Mouse (Mus musculus) left cerebral cortex, adult 8-10 months (tissue): ENCODE data around the gene Copz2. TPM values are rescaled to one million over a fixed set of nuclear protein-coding genes. Genes with fewer than 3 reads are reported as not detected.
A peak's percentile ranks its signal among the peaks of the same experiment; 100 is the strongest.

Experiments used
- DNase-seq, 2 experiments: peaks; one replicate each; pipeline ENCODE4 v3.0.0; 2022; ENCODE audit warnings: low spot score in 2 of 2
- microRNA-seq, 2 experiments: library from miRNA; unstranded; fragments of <30 nt; microRNA quantifications; one replicate each; pipeline ENCODE4 v1.2.0; 2022
- total RNA-seq, 4 experiments: library from RNA; stranded (reverse); gene quantifications; 2 replicates each; pipeline ENCODE4 v1.2.4; 2022

Gene Copz2
- total RNA-seq, 4 experiments from 2014 or later: 6.4 to 10.7 (median 6.8) TPM

DNA sequence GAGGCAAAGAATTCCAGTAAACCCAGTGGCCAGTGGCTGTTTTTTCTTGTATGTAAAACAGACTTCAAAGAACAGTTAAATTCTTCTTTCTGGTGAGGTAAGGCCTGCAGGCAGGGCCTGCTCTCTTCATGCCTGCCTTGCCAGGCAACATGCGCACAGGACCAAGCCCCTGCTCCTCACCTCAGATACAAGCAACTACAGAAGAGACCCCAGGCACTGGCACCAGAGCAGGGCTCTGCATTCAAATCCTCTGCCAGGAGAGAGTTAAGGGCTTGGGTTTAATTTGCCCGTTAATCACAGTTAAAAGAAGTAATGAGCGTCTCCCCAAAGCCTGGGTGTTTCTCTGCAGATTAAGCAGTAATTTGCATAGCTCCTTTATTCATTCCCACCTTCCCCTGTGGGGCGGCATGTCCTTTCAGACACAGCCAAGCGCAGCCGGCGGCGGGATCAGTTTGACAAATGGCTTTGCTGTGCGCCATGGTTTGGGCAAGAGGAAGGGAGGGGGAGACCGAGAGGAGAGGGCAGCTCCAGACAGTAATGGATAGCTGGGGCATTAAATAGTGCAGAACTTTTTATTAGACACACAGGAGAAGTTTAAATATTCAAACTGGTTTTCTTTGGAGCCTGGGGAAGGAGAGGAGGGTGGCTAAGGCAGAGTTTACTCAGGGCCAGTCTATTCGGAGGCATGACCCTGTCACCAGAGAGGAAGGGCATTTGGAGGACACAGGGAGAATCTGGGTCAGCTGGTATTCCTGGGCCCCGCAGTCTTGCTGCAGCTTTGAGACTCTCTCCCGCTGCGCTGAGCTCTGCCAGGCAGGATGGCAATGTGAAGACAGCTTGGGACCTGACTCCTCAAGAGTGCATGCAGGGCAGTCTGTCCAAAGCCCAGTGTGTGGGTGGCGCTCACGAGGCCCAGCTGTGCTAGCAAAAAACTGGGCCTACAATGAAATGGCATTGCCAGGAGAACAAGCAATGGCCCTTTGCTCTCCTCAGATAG is 53.3 kb downstream of the Copz2 start:
- no peak for DNase-seq

GRCm38 (mm10) chr11:96906431-96907161 is 56.9 kb downstream of the Copz2 start:
- no peak for DNase-seq

DNA sequence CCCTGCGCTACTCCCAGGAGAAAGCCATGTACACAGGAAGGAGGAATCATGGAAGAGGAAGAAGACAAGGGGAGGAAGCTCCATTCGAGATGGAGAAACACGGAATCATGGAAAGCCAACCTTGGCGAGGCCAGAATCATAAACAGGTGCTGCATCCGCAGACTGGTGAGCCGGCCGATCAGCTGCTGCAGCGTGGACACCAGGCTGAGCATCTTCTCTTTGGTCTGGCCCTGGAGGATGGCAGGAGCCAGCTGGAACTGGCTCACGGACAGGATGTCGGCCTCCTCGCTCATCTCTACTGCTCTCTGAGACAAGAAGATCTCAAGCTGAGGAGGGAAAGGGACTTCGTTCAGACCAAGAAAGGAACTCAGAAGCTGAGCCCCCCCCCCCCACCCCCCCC is 58.9 kb downstream of the Copz2 start:
- DNase-seq: no peak

GRCm38 (mm10) chr11:96910003-96910402 is 60.3 kb downstream of the Copz2 start:
- peak; percentile 52 to 61 for DNase-seq

Small RNA genes within 50 kb of the gene (microRNA-seq; reads per million reads assigned to microRNA genes)
- 20.8 to 54.9 reads per million in 2 experiments for gene Mir152

Other genes starting within 250 kb of the Copz2 start
- gene Snx11, start 72.3 kb upstream of the Copz2 start, total RNA-seq: 10 to 100 TPM; 38.4 to 49.2 (median 44.4) TPM
- 10 to 100 TPM; 36.5 to 43.3 (median 38.9) TPM for gene Cbx1, start 60.7 kb upstream of the Copz2 start, total RNA-seq
- 100 to 1,000 TPM; 301 to 348 (median 321) TPM for gene Nfe2l1, start 19.9 kb upstream of the Copz2 start, total RNA-seq
- gene Cdk5rap3, start 66.6 kb downstream of the Copz2 start, total RNA-seq: 10 to 100 TPM; 40.6 to 44.6 (median 41.9) TPM
- gene Prr15l, start 78.2 kb downstream of the Copz2 start, total RNA-seq: not detected
- 10 to 100 TPM; 43.7 to 51.2 (median 48.6) TPM for gene Pnpo, start 94.1 kb downstream of the Copz2 start, total RNA-seq
- gene Sp2, start 133.1 kb downstream of the Copz2 start, total RNA-seq: 10 to 100 TPM; 10.7 to 15.0 (median 13.0) TPM
- 1 to 10 TPM; 1.1 to 2.0 (median 1.3) TPM for gene Sp6, start 163.5 kb downstream of the Copz2 start, total RNA-seq
- gene Scrn2, start 180.1 kb downstream of the Copz2 start, total RNA-seq: 1 to 10 TPM; 5.0 to 6.1 (median 5.4) TPM
- under 1 TPM in 3 of 4 experiments, not detected in 1; 0.28 to 0.91 (median 0.72) TPM for gene Lrrc46, start 191.5 kb downstream of the Copz2 start, total RNA-seq
- 10 to 100 TPM; 72.0 to 83.9 (median 75.5) TPM for gene Mrpl10, start 191.7 kb downstream of the Copz2 start, total RNA-seq
- 10 to 100 TPM; 14.1 to 19.1 (median 15.4) TPM for gene Osbpl7, start 200.8 kb downstream of the Copz2 start, total RNA-seq